Mouse (Mus musculus) left cerebral cortex, adult 8-10 months (tissue): ENCODE measurements around the gene Wfdc6a. TPM values are rescaled to one million over a fixed set of nuclear protein-coding genes. Genes with fewer than 3 reads are reported as not detected.

ENCODE experiments used
- DNase-seq, 2 experiments: peaks; one replicate each; pipeline ENCODE4 v3.0.0; 2022; ENCODE audit warnings: low spot score in 2 of 2
- total RNA-seq, 4 experiments: library from RNA; stranded (reverse); gene quantifications; 2 replicates each; pipeline ENCODE4 v1.2.4; 2022

Wfdc6a gene
- total RNA-seq, 4 experiments from 2014 or later: not detected

GRCm38 (mm10) chr2:164550895-164551269 is 34.4 kb downstream of the Wfdc6a start:
- DNase-seq: no peak

- peak in 1 of 2 experiments; percentile 48 for DNase-seq
These were observed 35.0 kb downstream of the Wfdc6a start for GRCm38 (mm10) chr2:164549963-164550894.

- no peak for DNase-seq
These were observed 35.9 kb downstream of the Wfdc6a start for GRCm38 (mm10) chr2:164549338-164549737.

GRCm38 (mm10) chr2:164544454-164545097 is 40.7 kb downstream of the Wfdc6a start:
- no peak for DNase-seq

GRCm38 (mm10) chr2:164543745-164544144 is 41.5 kb downstream of the Wfdc6a start:
- no peak for DNase-seq

DNA sequence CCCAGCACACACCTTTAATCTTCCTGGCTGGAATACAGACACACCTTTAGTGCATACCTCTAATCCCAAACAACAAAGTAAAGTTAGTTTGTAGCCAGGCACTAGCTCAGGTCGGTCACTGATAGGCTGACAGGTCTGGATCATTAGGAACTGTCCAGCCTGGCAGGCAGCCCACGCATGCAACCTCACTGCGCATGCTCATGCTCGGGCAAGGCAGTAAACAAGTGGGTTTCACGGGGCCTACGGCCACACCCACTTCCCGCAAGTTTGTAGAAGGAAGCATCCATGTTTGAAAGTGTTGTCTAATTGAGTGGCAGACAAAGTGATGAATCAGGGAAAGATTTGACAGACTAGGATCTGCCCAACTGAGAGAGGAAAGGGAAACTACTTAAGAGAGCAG is 42.6 kb downstream of the Wfdc6a start:
- DNase-seq: no peak

GRCm38 (mm10) chr2:164542132-164542531 is 43.1 kb downstream of the Wfdc6a start:
- DNase-seq: peak in 1 of 2 experiments; percentile 85

DNA sequence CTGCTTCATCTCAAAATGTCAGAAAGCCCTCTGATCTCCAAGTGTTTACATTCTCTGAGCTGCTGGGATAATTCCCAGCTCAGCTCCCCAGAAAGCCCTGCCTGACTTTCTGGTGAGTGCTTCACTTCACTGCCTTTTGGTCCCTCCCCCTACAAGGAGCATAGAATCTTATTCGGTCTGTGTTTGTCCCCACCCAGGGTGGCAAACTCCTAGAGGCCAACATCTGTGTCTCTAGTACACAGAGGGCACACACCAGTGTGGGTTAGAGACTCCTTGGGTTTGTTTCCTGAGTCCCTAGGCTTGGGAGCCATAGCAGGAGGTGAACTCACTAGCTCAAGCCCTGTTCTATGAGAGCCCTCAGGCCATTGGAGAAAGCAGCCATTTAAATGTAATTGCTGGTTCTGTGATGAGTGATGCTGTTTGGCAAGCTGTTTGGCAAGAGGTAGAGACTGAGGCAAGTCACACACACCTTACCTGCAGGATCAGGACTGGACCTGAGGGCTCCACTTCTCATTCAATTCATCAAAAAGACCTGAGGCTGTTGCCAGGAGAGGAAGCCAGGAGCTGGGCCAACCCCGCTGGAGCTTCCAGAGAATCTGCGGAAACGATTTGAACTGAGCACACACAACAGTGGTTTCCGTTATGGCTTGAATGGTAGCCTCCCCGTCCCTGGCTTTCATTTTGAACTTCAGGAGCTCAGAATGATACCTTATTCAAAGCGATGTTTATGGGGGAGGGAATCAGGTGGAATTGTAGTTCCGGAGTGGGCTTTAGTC is 44.4 kb downstream of the Wfdc6a start:
- DNase-seq: no peak

DNA sequence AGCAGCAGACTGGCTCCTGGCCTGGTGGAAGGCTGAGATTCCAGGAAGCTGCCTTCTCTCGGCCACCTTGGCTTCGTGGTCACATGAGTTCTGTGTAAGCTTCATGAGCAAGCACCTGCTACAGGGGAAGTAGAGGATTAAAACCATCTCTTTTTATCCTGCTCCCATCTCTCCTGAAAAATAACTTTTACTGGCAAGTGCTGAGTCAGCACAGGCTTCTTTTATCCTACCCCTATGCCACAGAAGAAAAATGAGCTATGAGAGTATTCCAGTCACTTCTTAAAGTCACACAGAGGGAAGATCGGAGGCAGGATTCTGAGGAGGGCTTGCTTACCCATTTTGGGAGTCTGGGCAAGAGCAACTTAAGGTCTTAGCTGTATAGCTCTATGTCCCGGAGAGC is 48.2 kb downstream of the Wfdc6a start:
- no peak for DNase-seq

DNA sequence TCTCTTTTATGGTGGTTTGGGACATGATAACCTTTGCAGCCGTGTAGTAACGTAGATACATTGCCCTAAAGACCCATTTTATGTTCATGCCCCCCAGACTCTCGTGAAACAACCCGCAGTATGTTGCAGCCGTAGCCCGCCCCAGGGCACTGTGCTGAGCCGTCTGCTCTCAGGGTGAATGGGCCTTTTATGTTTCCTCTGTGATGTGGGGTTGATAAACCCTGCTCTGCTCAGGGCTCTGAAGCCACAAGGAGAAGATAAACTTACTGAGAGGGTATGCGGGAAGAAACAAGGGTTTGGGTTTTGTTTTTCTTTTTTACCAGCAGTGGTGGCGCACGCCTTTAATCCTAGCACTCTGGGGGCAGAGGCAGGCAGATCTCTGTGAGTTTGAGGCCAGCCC is 50.9 kb downstream of the Wfdc6a start:
- DNase-seq: no peak

GRCm38 (mm10) chr2:164531169-164531568 is 54.1 kb downstream of the Wfdc6a start:
- DNase-seq: peak; percentile 38 to 55

Other genes with a start within 250 kb of the Wfdc6a start
- gene Slpi, start 196.4 kb downstream of the Wfdc6a start, total RNA-seq: 1 to 10 TPM in 2 of 4 experiments, under 1 TPM in 1, not detected in 1; 0.62 to 1.8 (median 1.3) TPM
- gene Rbpjl, start 182.3 kb downstream of the Wfdc6a start, total RNA-seq: under 1 TPM; 0.17 to 0.77 (median 0.31) TPM
- gene Matn4, start 180.3 kb downstream of the Wfdc6a start, total RNA-seq: 10 to 100 TPM in 3 of 4 experiments, 1 to 10 TPM in 1; 9.9 to 12.0 (median 10.6) TPM
- gene Sdc4, start 141.6 kb downstream of the Wfdc6a start, total RNA-seq: 100 to 1,000 TPM in 1 of 4 experiments, 10 to 100 TPM in 3; 81.2 to 117 (median 89.0) TPM
- 10 to 100 TPM; 39.4 to 46.1 (median 40.6) TPM for gene Sys1, start 128.5 kb downstream of the Wfdc6a start, total RNA-seq
- 10 to 100 TPM in 1 of 4 experiments, 1 to 10 TPM in 3; 4.4 to 15.6 (median 6.3) TPM for gene Gm20458, start 124.5 kb downstream of the Wfdc6a start, total RNA-seq
- gene Trp53tg5, start 111.7 kb downstream of the Wfdc6a start, total RNA-seq: not detected
- gene Dbndd2, start 99.3 kb downstream of the Wfdc6a start, total RNA-seq: 100 to 1,000 TPM; 140 to 155 (median 147) TPM
- 10 to 100 TPM; 84.0 to 97.2 (median 89.5) TPM for gene Pigt, start 87.9 kb downstream of the Wfdc6a start, total RNA-seq
- 1 to 10 TPM in 2 of 4 experiments, under 1 TPM in 2; 0.98 to 1.5 (median 1.1) TPM for gene Wfdc2, start 23.0 kb downstream of the Wfdc6a start, total RNA-seq
- not detected for gene Spint3, start 12.0 kb downstream of the Wfdc6a start, total RNA-seq
- not detected for gene Eppin, start 8.1 kb upstream of the Wfdc6a start, total RNA-seq
- gene Wfdc6b, start 28.1 kb upstream of the Wfdc6a start, total RNA-seq: not detected
- gene Wfdc8, start 28.2 kb upstream of the Wfdc6a start, total RNA-seq: not detected
- gene Wfdc16, start 53.3 kb upstream of the Wfdc6a start, total RNA-seq: not detected
- not detected for gene Wfdc10, start 70.6 kb upstream of the Wfdc6a start, total RNA-seq
- gene Wfdc9, start 71.1 kb upstream of the Wfdc6a start, total RNA-seq: not detected
- not detected for gene Wfdc11, start 88.6 kb upstream of the Wfdc6a start, total RNA-seq
- not detected for gene Wfdc13, start 99.7 kb upstream of the Wfdc6a start, total RNA-seq
- gene Spint4, start 113.1 kb upstream of the Wfdc6a start, total RNA-seq: not detected
- gene Spint5, start 129.9 kb upstream of the Wfdc6a start, total RNA-seq: not detected
- 1 to 10 TPM; 1.3 to 3.9 (median 2.1) TPM for gene Wfdc3, start 160.5 kb upstream of the Wfdc6a start, total RNA-seq
- gene Dnttip1, start 160.5 kb upstream of the Wfdc6a start, total RNA-seq: 10 to 100 TPM; 32.2 to 38.7 (median 35.5) TPM
- under 1 TPM in 2 of 4 experiments, not detected in 2; 0.50 to 0.53 TPM for gene Ube2c, start 184.5 kb upstream of the Wfdc6a start, total RNA-seq
- 1 to 10 TPM in 3 of 4 experiments, not detected in 1; 1.7 to 5.6 (median 4.5) TPM for gene Tnnc2, start 194.5 kb upstream of the Wfdc6a start, total RNA-seq
- gene Snx21, start 200.4 kb upstream of the Wfdc6a start, total RNA-seq: 10 to 100 TPM; 46.4 to 53.8 (median 51.0) TPM
- gene Acot8, start 219.4 kb upstream of the Wfdc6a start, total RNA-seq: 10 to 100 TPM; 22.0 to 27.6 (median 26.4) TPM
- 1 to 10 TPM; 7.1 to 10.0 (median 8.7) TPM for gene Zswim3, start 219.7 kb upstream of the Wfdc6a start, total RNA-seq
- gene Zswim1, start 237.2 kb upstream of the Wfdc6a start, total RNA-seq: 10 to 100 TPM; 20.3 to 25.7 (median 23.9) TPM
- gene Spata25, start 243.1 kb upstream of the Wfdc6a start, total RNA-seq: 1 to 10 TPM in 2 of 4 experiments, not detected in 2; 1.0 to 1.4 TPM
- 100 to 1,000 TPM; 112 to 182 (median 135) TPM for gene Ctsa, start 247.4 kb upstream of the Wfdc6a start, total RNA-seq
- 1 to 10 TPM; 4.5 to 7.1 (median 5.5) TPM for gene Neurl2, start 248.0 kb upstream of the Wfdc6a start, total RNA-seq